In the genomic region with DNA sequence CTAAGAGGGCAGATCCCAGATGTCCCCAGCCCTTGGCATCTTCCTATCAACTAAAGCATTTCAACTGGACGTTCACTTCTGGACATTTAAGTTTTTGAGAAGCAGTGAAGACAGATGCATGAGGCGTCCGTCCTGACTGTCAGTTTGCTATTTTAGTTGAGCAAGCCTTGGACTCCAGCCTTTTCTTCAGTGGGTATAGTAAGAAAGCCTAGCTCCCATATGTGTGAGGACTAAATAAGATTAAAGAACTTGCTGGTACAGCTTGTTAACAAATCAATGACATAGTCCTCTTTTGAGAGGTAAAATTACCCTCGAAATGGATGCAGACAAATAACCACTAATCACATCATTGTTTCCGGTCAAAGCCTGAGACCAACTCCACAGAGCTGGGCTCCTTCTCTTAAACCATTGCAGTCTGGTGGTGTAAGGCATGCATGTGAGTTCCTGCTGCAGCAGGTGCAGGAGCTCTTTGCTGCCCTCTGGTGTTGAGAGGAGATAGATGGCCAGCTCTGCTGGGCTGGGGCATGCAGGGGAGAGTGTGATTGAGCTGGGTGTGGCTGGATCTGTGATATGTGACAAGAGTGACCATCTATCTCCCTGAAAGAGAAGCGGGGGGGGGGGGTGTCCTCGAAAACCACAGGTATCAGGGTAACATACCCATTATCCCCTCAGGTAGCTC, we compare ENCODE assay signal across 8 mouse cellular contexts. TPM values are rescaled to one million over a fixed set of nuclear protein-coding genes. Genes with fewer than 3 reads are reported as not detected.
DNase-seq lines count a peak whose midpoint lies in the region; ATAC-seq and TF ChIP-seq lines count a peak whose summit lies in the region.

No protein-coding gene starts in this region.

- peak; percentile 85 for DNase-seq in 416B (ENCODE audit: low read depth)
- peak; percentile 79 for DNase-seq in adrenal gland, postnatal 14 days
- DNase-seq in heart, adult 9 months (ENCODE audit: low spot score in 2 of 2): peak; percentile 47 to 66
- DNase-seq in kidney, adult 8-10 months: peak; percentile 51 to 70
- peak; percentile 53 for DNase-seq in limb, embryonic 14.5 days (ENCODE audit: low spot score)
- peak; percentile 58 for DNase-seq in midbrain, postnatal 0 days (ENCODE audit: low spot score)
- peak; percentile 42 to 64 for DNase-seq in spleen, postnatal 14 days (ENCODE audit: low spot score in 2 of 2)

- WGBS in embryonic facial prominence, embryonic 12.5 days: 46% methylated on average over 7 of the region's 7 CpGs
- WGBS in limb, embryonic 14.5 days: 51% methylated on average over 7 of the region's 7 CpGs
- 55% methylated on average over 7 of the region's 7 CpGs for WGBS in midbrain, postnatal 0 days

- H3K9ac ChIP-seq in embryonic facial prominence, embryonic 12.5 days: no peak overlapping the region
- no peak overlapping the region for H3K9ac ChIP-seq in limb, embryonic 14.5 days (ENCODE audit: low read depth, low read length, severe bottlenecking)
- H3K9ac ChIP-seq in midbrain, postnatal 0 days (replicated peaks; ENCODE audit: low read length, poor library complexity, severe bottlenecking): no peak overlapping the region

- H3K27me3 ChIP-seq in embryonic facial prominence, embryonic 12.5 days: no peaks in the 10 kb centered on the region
- H3K27me3 ChIP-seq in limb, embryonic 14.5 days (ENCODE audit: control insufficient read depth, insufficient read depth, low read length): no peaks in the 10 kb centered on the region
- no peaks in the 10 kb centered on the region for H3K27me3 ChIP-seq in midbrain, postnatal 0 days (ENCODE audit: insufficient read depth, low read length)

- no peak overlapping the region for H3K4me2 ChIP-seq in embryonic facial prominence, embryonic 12.5 days (replicated peaks)
- H3K4me2 ChIP-seq in limb, embryonic 14.5 days (replicated peaks; ENCODE audit: low read depth, low read length, severe bottlenecking): no peak overlapping the region
- H3K4me2 ChIP-seq in midbrain, postnatal 0 days (ENCODE audit: low read depth, low read length, poor library complexity, severe bottlenecking): no peak overlapping the region

- TF ChIP-seq POLR2A in limb, embryonic 14.5 days (IDR thresholded peaks at IDR 0.05; ENCODE audit: borderline replicate concordance, extremely low read depth, insufficient read depth, insufficient read length): no peak

- no peak overlapping the region for H3K27ac ChIP-seq in embryonic facial prominence, embryonic 12.5 days
- H3K27ac ChIP-seq in limb, embryonic 14.5 days (replicated peaks; ENCODE audit: low read depth, low read length): no peak overlapping the region
- H3K27ac ChIP-seq in midbrain, postnatal 0 days (ENCODE audit: low read depth, low read length): no peak overlapping the region

- H3K9me3 ChIP-seq in embryonic facial prominence, embryonic 12.5 days: no peaks in the 10 kb centered on the region
- no peaks in the 10 kb centered on the region for H3K9me3 ChIP-seq in limb, embryonic 14.5 days (ENCODE audit: control insufficient read depth, low read length)
- no peaks in the 10 kb centered on the region for H3K9me3 ChIP-seq in midbrain, postnatal 0 days (ENCODE audit: low read length)

- no peak overlapping the region for H3K4me3 ChIP-seq in embryonic facial prominence, embryonic 12.5 days
- H3K4me3 ChIP-seq in limb, embryonic 14.5 days (replicated peaks; ENCODE audit: low read length): no peak overlapping the region
- no peak overlapping the region for H3K4me3 ChIP-seq in midbrain, postnatal 0 days (ENCODE audit: low read depth, low read length)

- 0 out of 2 replicates have a peak, but pooled peaks have one; percentile 41 for ATAC-seq in embryonic facial prominence, embryonic 12.5 days (ENCODE audit: insufficient number of reproducible peaks, insufficient read depth, low FRiP score, low TSS enrichment)
- ATAC-seq in limb, embryonic 14.5 days (ENCODE audit: low FRiP score, low read depth): peak; percentile 77
- peak; percentile 62; the same call in 1 of the 2 replicates for ATAC-seq in midbrain, postnatal 0 days (ENCODE audit: low FRiP score)

- H3K4me1 ChIP-seq in embryonic facial prominence, embryonic 12.5 days: no peaks in the 10 kb centered on the region
- no peaks in the 10 kb centered on the region for H3K4me1 ChIP-seq in limb, embryonic 14.5 days (ENCODE audit: control insufficient read depth, insufficient read depth, low read length)
- H3K4me1 ChIP-seq in midbrain, postnatal 0 days (ENCODE audit: insufficient read depth, low read length): no peaks in the 10 kb centered on the region

- peak; percentile 80 for TF ChIP-seq CTCF in midbrain, postnatal 0 days (IDR thresholded peaks at IDR 0.05)

- no peaks in the 10 kb centered on the region for H3K36me3 ChIP-seq in embryonic facial prominence, embryonic 12.5 days
- H3K36me3 ChIP-seq in limb, embryonic 14.5 days (ENCODE audit: control insufficient read depth, insufficient read depth, low read length): no peaks in the 10 kb centered on the region
- H3K36me3 ChIP-seq in midbrain, postnatal 0 days (ENCODE audit: insufficient read depth, low read length): no peaks in the 10 kb centered on the region

RNA-seq across cellular contexts. Expression of a gene that starts 29.2 kb away (rescaled TPM):
- 20.3 and 26.9 TPM in 2 replicates for total RNA-seq in adrenal gland, postnatal 14 days (2021)
- polyA plus RNA-seq in embryonic facial prominence, embryonic 12.5 days (2016; fragmentation: Nextera tagmentation; extraction: Ambion mirVana): 26.1 and 26.3 TPM in 2 replicates
- polyA plus RNA-seq in limb, embryonic 14.5 days (2012; rRNA removed): 26.6 and 27.0 TPM in 2 replicates
- polyA plus RNA-seq in limb, embryonic 14.5 days (2014; fragmentation: Nextera tagmentation; extraction: Ambion mirVana): 26.3 and 28.6 TPM in 2 replicates
- 20.1 and 22.1 TPM in 2 replicates for total RNA-seq in midbrain, postnatal 0 days (2014; rRNA removed)
- 12.8 and 14.3 TPM in 2 replicates for polyA plus RNA-seq in midbrain, postnatal 0 days (2015; fragmentation: Nextera tagmentation; extraction: Ambion mirVana)

RNA-seq across cellular contexts. Expression of a gene that starts 29.5 kb away (rescaled TPM):
- 2.4 TPM in 2 replicates for total RNA-seq in adrenal gland, postnatal 14 days (2021)
- polyA plus RNA-seq in embryonic facial prominence, embryonic 12.5 days (2016; fragmentation: Nextera tagmentation; extraction: Ambion mirVana): 15.4 and 18.5 TPM in 2 replicates
- polyA plus RNA-seq in limb, embryonic 14.5 days (2012; rRNA removed): 3.1 and 4.4 TPM in 2 replicates
- 11.5 and 12.1 TPM in 2 replicates for polyA plus RNA-seq in limb, embryonic 14.5 days (2014; fragmentation: Nextera tagmentation; extraction: Ambion mirVana)
- total RNA-seq in midbrain, postnatal 0 days (2014; rRNA removed): 3.4 and 3.7 TPM in 2 replicates
- 2.2 and 2.4 TPM in 2 replicates for polyA plus RNA-seq in midbrain, postnatal 0 days (2015; fragmentation: Nextera tagmentation; extraction: Ambion mirVana)
